Mouse (Mus musculus): ENCODE data around the gene Nfkbia.

Gene Nfkbia

DNA sequence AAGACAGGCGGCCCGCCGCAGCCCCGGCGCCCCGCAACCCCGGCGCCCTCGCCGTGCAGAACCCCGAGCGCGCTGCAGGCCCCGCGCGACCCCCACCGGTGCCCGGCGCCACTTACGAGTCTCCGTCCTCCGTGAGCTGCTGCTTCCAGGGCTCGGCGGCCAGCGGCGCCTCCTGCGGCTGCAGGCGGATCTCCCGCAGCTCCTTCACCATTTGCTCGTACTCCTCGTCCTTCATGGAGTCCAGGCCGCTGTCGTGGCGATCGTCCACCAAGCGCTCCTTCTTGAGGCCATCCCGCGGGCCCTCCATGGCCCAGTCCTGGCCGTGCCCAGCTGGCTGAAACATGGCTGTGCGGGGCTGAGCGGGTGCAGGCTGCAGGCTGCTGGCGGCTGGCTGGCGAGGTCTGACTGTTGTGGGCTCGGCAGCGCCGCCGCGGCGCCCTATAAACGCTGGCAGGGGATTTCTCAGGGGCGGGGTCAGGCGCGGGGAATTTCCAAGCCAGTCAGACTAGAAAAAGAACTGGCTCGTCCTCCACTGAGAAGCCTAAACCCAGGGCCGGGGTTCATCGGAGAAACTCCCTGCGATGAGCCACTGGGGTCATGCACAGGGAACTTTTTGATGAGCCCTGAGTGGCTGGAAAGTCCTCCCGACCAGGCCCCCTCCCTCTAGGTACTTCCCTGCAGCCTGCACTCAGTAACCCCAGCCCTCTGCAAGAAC is at the start of gene Nfkbia:
Gene Nfkbia (minus strand): TSS at position 464 of the 715 bp plus-strand sequence.
- in situ Hi-C loops (cut with MboI; ENCODE audit: low sequenced_read_pairs): no loop called here

DNA sequence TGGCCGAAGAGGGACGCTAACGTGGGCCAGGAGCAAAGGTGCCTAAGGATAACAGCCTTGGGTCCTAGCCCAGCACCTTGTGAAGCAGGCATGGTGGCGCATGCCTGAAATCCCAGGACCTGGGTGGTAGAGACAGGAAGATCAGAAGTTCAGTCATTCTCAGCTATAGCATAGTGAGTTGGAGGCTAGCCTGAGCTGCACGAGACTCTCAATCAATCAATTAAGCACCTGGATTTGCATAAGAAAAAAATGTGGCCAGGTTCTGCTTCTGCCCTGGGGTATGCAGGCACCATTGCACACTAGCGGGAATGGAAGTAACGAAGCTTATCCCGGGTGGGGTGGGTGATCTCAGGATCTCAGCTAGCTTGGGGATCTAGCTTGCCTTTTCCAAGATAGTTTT is 46.7 kb upstream of the Nfkbia start:
- in situ Hi-C loops (cut with MboI; ENCODE audit: low sequenced_read_pairs): no loop called here

DNA sequence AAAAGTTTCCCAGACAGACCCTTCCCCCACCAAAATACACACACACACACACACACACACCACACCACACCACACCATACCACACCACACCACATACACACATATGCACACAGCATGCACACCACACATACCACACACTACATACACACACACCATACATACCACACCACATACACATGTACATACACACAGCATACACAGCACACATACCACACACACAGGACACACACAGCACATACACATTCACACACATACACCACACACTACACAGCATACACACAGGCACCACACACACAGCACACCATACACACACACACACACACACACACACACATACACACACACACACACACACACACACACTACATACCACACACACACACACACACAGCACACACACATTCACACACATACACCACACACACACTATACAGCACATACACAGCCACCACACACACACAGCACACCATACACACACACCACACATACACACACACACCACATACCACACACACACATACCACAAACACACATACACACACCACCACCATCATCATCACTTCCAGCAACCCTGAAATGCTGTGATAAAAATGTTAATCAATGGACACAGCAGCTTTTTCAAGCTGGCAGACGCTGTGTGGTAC is 46.0 kb upstream of the Nfkbia start:
- in situ Hi-C loops (cut with MboI; ENCODE audit: low sequenced_read_pairs): no loop called here

DNA sequence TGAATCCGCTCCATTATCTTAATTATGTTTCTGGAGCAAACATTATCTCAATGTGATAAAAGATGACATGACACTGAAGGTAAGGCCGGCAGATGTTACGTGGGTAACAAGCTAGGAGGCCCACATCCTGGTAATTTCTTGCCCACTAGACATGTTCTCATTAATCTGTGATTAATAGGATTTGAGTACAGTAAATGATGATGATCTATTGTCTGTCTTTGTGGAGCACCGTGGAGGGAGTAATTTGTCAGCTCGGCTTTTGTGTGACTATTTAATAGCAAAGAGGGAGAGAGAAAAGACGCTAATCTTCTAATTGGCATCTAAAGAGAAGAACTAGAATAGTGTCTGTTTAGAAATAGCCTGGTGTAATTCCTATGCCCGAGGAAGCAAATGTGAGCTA is 45.3 kb upstream of the Nfkbia start:
- in situ Hi-C loops (cut with MboI; ENCODE audit: low sequenced_read_pairs): no loop called here

DNA sequence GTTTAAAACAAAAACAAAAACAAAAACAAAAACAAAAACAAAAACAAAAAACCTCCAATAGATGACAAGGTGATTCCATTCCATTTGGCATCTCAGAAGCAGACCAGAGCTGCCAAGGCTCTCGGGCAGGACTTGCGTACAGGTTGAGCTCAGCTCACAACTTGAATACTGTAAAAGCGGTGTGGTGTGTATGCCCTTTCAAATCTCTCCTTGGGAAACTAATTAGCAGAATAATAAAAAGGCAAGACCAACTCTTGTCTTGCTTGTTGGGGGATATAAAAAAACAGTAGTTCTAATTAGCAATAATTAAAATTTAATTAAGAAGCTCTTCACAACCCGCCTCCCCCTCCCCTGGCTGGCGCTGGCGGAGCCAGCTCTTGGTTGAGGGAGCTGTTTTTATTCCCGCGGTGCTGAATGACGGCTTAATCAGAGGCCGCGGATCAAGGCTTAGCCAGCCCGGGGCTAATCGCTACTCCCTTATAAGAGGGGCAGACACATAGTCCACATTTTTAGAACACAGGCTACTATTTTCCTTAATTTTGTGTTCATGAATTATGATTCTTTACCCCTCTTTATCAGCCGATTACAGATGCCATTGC is 44.2 kb upstream of the Nfkbia start:
- in situ Hi-C loops (cut with MboI; ENCODE audit: low sequenced_read_pairs): no loop called here

DNA sequence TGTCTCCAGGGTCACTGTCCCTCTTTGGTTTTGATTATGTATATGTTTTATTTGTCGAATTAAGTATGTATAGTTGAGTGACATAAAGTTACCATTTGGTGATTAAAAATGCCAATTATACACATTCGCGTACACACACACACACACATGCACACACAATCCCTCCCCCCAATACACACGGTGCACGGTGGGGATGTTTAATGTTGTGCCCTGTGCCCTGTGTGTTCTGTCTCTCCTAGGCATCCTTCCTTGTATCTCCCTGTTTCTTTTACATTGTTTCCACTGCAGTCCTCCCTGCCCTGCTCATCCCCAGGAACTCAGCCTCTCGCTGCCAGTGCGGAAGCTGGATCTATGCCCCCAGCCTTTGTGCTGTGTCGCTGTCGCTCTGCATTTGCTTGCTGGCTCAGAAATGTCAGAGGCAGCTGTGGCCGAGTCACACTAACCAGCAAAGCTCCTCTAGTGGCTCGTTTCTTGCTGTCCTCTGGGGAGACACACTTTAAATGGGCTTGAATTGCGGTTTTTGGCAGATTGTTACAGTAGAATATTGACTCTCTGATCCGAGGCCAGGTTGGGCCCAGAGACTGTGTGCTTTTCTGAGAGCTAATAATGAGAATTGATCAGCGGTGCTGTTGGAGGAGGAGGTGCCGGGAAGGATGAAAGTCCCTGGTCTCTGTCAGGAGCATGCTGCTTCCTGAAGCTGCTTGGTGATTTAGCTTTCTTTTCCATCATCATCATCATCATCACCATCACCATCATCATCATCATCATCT is 34.7 kb upstream of the Nfkbia start:
- in situ Hi-C loops (cut with MboI; ENCODE audit: low sequenced_read_pairs): no loop called here

DNA sequence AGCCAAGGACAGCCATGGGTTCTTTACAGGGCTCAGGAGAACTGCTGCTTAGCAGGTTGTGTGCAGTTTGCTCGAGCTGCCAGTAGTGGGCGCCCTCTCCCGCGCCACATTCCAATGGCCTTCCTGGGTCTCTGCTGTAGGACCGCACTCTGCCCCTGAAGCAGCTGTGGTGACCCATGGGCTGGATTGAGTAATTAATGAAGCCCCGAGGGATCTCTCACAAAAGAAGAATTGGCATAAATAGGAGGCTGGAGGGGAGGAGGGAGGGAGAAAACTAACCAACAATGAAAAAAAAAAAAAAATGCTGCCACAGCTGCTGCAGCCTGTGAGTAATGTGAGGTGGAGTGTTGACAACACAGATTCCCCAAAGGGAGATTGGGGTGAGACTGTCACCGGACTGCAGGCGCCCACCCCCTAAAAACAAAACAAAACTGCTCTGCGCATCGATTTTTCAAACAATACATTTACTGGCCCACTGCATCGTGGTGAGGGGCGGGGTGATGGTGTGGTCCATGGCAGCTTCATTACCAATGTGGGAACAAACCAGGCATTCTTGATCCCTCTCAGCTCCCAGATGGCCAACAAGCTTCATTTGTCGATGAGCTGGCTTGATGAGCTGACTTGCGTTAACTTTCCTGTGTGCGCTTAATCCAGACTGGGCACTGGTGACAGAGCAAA is 25.8 kb upstream of the Nfkbia start:
- in situ Hi-C loops (cut with MboI; ENCODE audit: low sequenced_read_pairs): no loop called here

DNA sequence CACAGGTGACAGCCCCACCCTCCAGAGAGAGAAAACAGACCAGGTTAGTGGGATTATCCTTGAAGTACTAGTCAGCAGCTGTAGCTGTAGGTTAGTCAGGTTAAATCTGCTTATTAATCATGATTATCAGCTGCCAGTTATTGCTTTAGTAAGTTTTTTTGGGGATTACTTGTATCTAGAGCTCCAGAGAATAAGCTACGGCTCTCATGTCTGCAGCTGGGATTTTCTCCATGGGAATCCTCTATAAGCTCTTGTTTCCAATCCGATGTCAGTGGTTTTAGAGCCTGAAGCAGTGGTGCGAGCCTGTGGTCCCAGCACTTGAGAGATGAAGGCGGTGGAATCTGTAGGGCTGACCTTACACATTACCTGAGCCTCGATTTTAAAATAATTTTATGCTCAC is 16.4 kb upstream of the Nfkbia start:
- in situ Hi-C loops (cut with MboI; ENCODE audit: low sequenced_read_pairs): no loop called here

DNA sequence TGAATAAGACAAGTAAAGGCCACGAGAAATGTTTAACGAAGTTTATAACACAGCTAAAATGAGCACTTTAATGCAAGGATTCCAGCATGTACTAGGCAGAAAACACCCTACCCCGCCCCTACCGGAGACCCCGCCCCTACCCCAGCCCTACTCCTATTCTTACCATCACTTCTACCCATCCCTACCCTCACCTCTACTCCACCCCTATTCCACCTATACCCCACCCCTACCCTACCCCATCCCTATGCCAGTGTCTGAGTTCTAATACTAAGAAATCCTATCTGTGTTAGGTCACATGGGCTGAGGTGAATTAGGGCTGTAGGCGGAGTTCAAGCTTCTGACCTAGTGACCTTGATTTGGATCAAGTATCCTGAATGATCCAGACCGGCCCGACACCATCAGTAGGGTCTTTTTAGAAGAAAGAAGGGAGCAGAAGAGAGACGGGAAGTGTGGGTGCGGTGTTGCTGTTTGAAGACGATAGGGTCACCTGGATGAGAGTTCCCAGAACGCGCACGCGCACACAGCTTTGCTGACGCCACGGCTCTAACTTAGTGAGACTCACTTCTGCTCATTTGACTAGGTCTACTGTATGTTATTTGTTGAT is 15.0 kb upstream of the Nfkbia start:
- in situ Hi-C loops (cut with MboI; ENCODE audit: low sequenced_read_pairs): no loop called here

DNA sequence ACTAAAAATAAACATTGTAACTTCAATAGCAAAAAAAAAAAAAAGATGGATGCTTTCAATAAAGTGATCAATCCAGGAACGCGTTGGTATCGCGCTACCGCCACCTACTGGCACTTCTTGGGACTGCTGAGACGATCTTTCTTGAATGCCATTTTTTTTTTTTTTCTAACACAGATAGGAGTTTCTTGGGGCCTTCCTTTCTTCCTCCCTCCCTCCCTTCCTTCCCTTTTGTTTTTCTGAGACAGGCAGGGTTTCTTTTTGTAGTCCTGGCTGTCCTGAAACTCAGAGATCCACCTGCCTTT is 13.5 kb upstream of the Nfkbia start:
- in situ Hi-C loops (cut with MboI; ENCODE audit: low sequenced_read_pairs): no loop called here

DNA sequence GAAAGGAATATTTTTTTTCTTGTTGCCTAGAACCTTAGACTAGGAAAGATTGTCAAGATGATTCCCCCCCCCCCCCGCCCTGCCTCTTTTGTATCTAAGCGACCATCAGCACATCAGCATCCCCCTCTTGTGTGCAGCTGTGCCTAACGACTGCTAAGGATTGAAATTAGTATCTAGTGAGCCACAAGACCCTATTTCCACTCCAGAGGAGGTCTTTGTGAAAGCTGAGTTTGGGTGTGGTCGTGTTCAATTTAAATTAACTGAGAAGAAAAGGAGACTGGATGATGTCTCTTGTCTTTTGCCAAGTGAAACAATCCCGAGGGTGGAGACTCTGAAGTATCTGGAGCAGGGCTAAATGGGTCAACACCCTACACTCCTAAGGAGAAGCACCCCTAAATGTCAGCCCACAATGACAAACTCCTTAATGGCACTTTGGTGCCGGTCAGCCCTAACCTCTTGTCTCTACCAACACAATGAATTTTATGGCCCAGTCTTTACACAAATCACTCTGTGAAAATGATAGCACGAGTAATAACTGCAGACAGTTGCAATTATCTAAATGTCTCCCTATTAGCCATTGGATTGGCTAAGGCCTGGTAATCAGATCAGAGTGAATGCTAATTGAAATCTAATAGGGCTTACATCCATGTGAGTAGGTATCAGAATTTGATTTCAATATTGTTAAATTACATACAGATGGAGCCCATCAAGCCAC is 13.0 kb upstream of the Nfkbia start:
- in situ Hi-C loops (cut with MboI; ENCODE audit: low sequenced_read_pairs): no loop called here

DNA sequence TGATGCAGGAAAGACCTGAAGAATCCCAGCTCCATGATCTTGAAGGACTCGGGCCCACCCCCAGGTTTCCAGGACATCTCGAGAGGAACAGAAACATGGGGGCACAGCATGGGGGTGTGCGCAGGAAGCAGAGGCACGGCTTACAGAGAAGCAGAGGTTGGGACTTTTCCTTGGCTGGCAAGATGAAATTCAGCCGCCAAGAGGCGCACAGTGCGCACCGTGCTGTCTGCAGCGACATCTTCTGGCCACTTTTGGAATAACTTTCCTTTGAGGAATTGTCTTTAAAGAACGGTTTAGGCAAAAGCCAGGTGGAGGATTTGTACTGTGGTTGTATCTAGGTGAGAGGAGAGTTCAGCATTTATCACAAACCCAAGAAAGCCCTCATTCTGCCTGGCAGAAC is 6.6 kb upstream of the Nfkbia start:
- in situ Hi-C loops (cut with MboI; ENCODE audit: low sequenced_read_pairs): loop anchor here (5.0 kb wide), 1 partner anchor 182 kb away; no protein-coding TSS in a partner anchor

DNA sequence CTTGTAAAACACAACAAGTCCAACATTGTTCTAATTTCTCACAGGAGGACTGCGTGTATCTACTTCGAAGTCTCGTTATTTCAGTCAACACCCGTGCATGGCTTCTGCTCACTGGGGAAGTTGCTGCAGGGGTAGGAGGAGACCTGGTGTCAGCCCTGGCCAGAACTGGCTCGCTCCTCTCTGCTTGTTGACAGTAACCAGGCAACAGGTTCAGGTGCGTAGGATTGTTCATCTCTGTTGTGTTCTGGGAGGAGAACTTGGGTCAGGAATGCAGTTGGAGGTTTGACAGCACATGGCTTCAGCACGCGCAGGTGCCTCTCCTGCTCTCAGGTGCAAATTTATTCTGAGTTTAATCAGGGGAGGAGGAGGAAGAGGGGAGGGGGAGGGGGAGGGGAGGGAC is 5.3 kb upstream of the Nfkbia start:
- in situ Hi-C loops (cut with MboI; ENCODE audit: low sequenced_read_pairs): loop anchor here (5.0 kb wide), 1 partner anchor 180 kb away; no protein-coding TSS in a partner anchor

DNA sequence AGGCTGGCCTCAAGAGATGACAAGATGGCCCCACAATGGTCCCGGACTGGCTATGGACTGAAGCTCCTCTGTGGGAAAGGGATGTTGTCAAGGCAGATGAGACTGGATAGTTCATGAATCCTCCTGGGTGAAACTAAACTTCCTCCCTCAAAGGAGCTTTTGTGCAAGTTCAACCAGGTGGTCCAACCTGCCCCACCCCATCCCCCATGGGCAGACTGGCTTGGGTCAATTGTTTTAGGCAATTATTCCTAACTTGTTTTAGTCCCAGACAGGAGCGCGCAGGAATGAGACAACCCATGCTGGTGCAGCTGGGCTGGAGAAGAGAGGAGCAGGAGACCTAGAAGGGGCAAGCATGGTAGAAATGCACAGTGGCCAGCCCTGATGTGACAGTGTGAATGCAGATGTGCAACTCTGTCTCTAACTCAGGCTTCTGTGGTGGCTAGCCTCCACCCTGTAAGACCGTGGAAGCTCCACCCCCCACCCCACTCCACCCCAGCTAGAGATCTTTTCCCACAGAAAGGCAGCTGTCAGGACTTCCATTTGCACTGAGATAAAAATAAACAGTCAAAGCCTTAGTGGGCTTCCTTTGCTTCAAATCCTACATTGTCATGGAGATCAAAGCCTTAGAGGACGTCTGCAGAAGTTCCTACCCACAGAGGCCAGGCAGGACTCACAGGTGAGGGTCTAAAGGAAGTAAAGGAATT is 3.6 kb upstream of the Nfkbia start:
- in situ Hi-C loops (cut with MboI; ENCODE audit: low sequenced_read_pairs): loop anchor here (5.0 kb wide), 1 partner anchor 179 kb away; no protein-coding TSS in a partner anchor

DNA sequence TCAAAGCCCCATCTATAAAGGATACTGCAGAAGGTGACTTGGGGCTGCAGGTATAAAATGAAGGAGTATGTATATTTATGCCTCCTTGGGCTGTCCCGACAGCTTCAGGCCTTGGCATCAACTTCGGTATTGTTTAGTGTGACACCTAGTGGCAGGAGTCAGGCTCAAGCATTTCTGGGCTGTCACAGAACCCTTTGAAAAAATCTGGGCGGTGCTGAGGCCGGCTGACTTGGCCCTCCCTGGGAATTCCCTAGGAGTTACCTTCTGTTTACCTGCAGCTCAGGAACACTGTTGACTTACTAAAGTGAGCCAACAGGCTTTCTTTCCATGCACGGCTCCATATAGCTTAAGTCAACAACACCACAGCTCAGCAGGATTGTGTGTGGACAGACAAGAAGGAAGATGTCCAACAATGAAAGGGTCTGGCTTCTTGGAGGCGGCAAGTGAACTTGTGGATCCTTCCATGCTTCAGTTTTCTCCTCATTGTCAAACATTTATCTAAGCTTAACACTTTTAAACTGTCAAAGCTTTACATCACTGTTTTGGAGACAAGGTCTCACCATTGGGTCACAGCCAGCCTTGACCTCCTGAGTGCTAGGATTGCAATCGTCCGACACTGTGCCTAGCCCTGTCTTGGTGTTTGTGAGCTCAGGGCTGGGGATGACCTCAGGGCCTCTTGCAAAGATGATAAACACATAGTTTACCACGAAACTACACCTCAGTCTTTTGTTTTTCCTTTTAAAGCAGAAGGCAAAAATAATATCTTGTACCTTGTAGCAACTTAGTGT is 2.9 kb upstream of the Nfkbia start:
- in situ Hi-C loops (cut with MboI; ENCODE audit: low sequenced_read_pairs): loop anchor here (5.0 kb wide), 1 partner anchor 178 kb away; no protein-coding TSS in a partner anchor

DNA sequence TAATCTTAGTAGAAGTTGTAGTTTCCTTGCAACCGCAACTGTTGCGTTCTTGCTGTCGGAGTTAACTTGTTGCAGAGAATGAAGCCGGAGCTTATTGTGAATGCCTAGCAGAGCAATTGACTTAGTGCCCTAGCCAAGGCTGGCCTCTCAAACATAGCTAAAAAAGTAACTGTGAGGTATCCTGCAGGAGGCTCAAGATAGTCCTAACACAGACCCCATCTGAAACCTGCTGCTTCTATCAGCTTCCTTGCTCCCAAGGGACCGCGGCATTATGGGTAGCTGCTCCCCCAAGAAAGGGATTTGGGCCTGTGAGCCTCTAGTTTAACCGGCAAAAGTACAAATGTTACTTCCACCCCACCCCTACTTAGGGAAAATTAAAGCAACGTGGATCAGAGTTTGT is 934 bp upstream of the Nfkbia start:
- in situ Hi-C loops (cut with MboI; ENCODE audit: low sequenced_read_pairs): no loop called here

DNA sequence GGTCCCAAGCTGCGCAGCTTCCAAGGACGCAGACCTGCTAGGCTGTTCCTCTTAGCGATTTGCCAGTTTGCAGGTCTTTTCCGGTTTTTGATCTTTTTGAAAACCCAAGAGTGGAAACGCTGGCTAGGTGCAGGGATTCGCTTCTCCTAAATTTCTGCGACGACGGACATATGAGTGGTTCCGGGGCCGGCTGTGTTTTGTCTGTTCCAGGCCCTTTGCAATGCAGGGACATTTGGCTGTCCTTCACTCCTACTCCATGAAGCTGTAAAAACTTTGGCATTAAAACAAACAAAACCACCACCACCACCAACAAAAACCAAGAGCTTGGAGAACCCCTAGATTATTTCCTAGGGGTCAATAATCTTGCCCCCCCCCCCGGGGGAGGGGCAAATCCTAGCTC is 494 bp upstream of the Nfkbia start:
- in situ Hi-C loops (cut with MboI; ENCODE audit: low sequenced_read_pairs): no loop called here

DNA sequence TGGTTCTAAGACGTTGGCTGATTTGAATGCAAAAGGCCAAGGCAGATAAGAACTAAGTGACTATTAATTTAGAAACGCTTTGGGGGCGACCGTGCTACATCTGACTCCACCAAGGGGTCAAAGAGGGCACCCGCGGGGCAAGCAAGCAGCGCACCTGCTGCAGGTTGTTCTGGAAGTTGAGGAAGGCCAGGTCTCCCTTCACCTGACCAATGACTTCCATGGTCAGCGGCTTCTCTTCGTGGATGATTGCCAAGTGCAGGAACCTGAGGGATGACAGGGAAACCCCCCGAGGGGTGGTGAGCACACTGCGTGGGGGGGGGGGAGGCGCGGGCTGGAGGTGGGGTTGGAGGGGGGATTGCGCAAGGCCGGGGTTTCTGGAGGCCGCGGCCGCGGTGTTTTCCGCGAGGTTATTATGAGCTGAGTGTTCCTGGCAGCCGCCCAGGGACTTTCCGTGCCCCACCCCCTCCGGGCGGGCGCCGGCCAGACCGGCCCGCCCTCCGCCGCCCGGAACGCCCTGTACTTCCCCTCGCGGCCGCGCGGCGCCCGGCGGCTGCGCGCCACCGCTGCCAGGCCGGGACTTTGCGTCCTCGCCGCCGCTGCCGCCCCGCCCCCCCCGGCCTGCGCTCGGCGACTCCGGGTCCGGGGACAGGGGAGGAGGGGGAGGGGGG is 797 bp downstream of the Nfkbia start:
- in situ Hi-C loops (cut with MboI; ENCODE audit: low sequenced_read_pairs): no loop called here

All from CH12F3 (cell line).